Mouse (Mus musculus) G1E-ER4 (cell line): ENCODE results near the gene Fance. TPM values are rescaled to one million over a fixed set of nuclear protein-coding genes. Genes with fewer than 3 reads are reported as not detected.
A peak's percentile ranks its signal among the peaks of the same experiment; 100 is the strongest.

Experiments used
- GATA1 ChIP-seq: IDR thresholded peaks from one replicate; pipeline ENCODE4 v1.8.0; 2012; ENCODE audit warnings: low read length, inconsistent platforms
- polyA plus RNA-seq: library from polyadenylated mRNA; stranded (reverse); fragments of >175 nt; gene quantifications from 2 replicates; pipeline ENCODE4 v1.2.3, GENCODE M21; 2012

Fance gene
- polyA plus RNA-seq, 1 experiment = 121 TPM

DNA sequence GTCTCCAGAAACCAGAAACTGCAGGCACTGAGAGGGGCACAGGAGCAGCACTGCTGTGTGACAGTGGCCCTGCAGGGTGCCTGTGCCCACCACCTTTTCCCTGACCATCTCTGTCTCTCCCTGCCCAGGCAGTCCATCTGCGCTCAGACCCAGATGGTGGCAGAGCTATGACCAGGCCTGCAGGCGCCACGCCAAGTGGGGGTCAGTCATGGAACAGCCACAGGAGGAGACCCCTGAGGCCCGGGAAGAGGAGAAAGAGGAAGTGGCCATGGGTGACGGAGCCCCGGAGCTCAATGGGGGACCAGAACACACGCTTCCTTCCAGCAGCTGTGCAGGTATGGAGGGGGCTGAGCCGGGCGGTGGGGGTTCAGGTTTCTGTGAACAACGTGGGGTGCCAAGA is 27.2 kb upstream of the Fance start:
- no peak for TF ChIP-seq GATA1

GRCm38 (mm10) chr17:28286964-28287363 is 26.4 kb upstream of the Fance start:
- TF ChIP-seq GATA1 = no peak

GRCm38 (mm10) chr17:28287578-28287977 is 25.7 kb upstream of the Fance start:
- no peak for TF ChIP-seq GATA1

GRCm38 (mm10) chr17:28287980-28288379 is 25.3 kb upstream of the Fance start:
- no peak for TF ChIP-seq GATA1

GRCm38 (mm10) chr17:28290262-28290661 is 23.1 kb upstream of the Fance start:
- no peak for TF ChIP-seq GATA1

- TF ChIP-seq GATA1 = no peak
Observed at GRCm38 (mm10) chr17:28290671-28291070, 22.6 kb upstream of the Fance start.

DNA sequence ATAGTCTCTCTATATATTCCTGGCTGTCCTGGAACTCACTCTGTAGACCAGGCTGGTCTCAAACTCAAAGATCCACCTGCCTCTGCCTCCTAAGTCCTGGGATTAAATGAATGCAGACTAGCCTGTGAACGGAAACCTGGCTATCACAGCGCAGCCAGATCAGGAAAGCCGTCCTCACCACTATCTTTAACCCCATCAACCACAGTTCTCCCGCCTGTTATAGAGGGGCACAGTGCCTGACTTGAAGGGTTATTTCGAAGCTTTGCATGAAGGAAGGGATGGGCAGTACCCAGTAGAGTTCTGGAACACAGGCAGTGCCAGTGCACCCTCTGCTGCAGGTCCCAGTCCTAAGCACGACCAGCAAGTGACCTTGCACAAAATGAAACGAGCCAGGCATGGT is 22.0 kb upstream of the Fance start:
- TF ChIP-seq GATA1 = peak; percentile 64

DNA sequence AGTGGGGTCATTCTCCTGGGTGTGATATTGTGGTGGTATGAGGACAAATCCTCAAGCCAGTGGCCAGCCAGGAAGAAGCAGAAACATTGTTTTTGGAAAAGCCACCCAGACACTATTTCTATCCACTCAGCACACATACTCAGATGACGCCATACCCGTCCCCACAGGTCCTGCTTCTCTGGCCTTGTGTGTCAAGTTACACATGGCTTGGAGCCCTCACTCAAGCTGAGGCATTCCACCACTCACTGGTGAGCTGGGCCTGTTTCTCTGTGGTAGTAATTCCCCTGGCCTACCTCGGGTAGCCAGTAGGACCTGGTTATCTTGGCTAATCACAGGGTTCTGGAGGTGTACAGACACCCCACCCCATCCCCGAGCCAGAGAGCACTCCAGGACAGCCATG is 19.6 kb upstream of the Fance start:
- TF ChIP-seq GATA1 = no peak

DNA sequence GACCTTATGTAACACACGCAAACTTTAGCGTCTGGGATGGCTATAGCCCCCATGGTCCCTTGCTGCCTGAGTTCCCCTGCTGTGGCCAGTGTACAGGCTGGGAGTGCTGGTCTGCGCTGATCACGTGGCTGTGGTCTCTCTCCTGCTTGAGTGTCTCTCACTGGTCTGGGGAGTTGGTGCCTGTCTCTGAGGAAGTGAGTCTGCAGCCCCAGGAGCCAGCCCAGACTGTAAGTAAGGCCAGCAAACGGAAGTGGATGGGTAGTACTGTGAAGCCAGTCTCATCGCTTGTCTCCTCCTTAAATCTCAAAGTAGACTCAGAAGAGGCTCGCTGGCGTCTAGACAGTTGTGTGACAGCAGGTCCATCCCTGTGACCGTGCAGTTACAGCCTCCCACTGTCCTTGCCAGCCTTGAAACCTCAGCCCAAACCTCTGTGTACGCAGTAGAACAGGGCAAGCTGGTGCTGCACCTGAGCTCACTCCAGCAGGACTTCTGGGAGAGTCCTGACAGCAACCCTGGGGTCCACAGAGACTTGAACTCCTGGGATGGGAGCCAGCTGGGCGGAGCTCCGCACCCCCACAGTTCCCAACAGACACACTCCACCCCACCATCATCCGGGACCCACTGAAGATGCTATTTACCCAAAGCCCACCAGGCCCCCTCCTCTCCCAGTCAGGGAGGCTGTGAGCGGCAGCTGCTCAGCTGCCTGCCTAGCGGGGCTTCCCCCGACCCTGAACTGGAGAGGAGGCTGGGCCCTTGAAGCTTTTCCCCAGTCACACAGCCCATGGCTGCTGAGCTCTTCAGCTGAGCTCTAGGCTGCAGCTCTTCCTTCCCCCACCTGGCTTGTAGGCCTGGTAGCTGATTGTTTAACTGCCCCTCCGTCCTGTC is 18.6 kb upstream of the Fance start:
- TF ChIP-seq GATA1 = no peak

DNA sequence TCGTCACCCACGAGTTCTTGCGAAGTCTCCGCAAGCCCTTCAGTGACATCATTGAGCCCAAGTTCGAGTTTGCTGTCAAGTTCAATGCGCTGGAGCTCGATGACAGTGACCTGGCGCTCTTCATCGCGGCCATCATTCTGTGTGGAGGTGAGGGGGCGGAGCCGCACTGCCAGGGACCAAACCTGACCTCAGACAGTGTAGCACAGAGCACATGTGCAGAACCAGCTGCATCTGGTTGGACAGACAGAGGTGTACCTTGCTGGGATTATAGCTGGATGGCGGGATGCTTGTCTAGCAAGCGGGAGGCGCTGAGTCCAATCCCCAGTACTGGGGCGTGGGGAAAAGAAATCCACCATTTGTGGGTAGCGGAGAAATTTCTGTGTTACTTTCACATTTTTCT is 14.4 kb upstream of the Fance start:
- no peak for TF ChIP-seq GATA1

DNA sequence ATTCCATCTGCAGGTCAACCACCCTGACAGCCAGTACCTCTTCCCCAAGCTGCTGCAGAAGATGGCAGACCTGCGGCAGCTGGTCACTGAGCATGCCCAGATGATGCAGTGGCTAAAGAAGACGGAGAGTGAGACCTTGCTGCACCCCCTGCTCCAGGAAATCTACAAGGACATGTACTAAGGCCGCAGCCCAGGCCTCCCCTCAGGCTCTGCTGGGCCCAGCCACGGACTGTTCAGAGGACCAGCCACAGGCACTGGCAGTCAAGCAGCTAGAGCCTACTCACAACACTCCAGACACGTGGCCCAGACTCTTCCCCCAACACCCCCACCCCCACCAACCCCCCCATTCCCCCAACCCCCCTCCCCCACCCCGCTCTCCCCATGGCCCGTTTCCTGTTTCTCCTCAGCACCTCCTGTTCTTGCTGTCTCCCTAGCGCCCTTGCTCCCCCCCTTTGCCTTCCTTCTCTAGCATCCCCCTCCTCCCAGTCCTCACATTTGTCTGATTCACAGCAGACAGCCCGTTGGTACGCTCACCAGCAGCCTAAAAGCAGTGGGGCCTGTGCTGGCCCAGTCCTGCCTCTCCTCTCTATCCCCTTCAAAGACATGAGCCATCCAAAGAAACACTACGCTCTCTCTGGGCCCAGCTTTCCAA is 13.5 kb upstream of the Fance start:
- no peak for TF ChIP-seq GATA1

GRCm38 (mm10) chr17:28300323-28300722 is 13.0 kb upstream of the Fance start:
- TF ChIP-seq GATA1 = no peak

DNA sequence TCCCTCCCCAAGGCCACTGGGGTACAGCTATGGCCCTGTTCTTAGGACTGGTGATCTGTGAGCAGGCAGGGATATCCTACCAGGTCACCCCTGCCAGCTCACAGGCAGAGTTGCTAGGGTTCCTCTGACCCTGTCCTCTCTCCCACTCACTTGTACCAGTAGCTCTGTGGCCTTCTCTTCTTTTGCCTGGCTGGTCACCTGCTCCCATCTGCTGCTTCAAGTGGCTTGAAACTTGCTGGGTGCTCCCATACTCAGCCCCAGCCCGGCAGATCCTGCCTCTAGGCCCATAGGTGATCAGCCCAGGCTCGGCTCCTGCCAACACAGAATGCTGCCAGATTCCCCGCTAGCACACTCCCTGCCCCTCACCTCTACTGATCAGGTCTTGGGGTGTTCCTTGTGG is 12.5 kb upstream of the Fance start:
- TF ChIP-seq GATA1 = no peak

- no peak for TF ChIP-seq GATA1
Observed at GRCm38 (mm10) chr17:28305172-28305571, 8.1 kb upstream of the Fance start.

DNA sequence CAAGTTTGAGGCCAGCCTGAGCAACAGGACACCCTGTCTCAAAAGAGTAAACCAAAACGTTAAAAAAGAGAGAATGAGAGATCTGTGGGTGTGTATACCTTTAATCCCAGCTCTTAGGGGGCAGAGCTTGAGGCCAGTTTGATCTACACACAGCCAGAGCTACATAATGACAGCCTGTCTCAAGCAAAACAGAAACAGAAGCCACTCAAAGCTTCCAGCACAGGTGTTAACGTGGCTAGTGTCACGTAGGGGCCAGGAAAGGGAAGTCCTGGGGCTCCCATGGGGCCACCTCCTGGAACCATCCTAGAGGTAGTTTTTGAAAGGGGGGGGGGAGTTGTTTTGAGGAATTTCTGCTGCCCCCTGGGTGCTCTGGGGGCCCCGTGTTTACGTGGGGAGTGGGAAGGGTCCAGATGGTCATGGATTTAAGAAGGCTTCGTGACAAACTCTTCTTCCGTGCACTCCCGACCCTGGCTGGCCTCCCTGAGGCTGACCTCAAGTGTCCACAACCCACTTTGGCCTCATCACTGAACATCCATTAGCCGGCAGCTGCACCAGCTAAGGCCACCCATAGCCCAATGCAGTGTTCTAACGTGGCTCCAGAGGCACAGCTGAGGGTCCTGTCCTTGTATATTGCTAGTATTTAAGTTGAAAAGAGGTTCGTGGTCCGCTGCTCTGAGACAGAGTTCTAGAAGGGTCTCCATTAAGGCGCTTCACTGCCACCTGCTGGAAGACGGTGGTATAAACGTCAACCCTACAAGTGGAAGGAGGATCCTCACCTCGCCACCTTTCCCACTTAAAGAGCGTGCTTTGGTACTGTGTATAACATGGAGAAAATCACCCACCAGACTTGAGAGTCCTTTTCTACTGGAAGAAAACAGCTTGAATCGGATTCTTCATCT is 4.8 kb upstream of the Fance start:
- TF ChIP-seq GATA1 = no peak

- TF ChIP-seq GATA1 = no peak
Observed at GRCm38 (mm10) chr17:28310831-28311230, 2.5 kb upstream of the Fance start.
